Comparison of ENCODE assay signal across 20 mouse cellular contexts in the genomic region with DNA sequence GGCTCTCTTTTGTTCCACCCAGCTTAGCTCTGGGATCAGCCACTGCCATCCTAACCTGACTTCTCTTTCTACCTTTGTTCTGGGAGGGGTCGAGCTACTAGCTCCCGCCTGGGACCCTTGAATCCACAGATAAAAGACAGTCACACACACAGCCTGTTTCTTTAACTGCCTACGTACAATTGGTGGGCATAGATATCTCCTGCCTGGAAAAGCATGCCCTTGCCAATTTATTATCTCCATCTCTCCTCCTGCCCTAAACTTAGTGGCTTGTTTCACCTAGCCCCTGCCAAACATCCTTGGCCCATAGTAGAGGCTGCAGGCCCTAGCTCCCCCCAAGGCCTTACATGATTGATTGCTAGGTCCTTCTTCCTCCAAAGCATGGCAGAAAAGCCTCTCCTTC. TPM values are rescaled to one million over a fixed set of nuclear protein-coding genes. Genes with fewer than 3 reads are reported as not detected.
"Had no signal": no experiment of that assay in that cellular context is flagged by ENCODE, and none has a peak within 500 bp of the region (broad histone marks: within the 10 kb centered on the region; RNA-seq: fewer than 3 reads in every experiment).

No protein-coding gene starts in this region.

- H3K9me3 ChIP-seq: intestine, embryonic 15.5 days; kidney, embryonic 15.5 days; limb, embryonic 12.5 days; limb, embryonic 15.5 days; midbrain, embryonic 10.5 days; midbrain, embryonic 15.5 days; neural tube, embryonic 13.5 days had no signal

- H3K27ac ChIP-seq: intestine, embryonic 15.5 days; kidney, embryonic 15.5 days; limb, embryonic 12.5 days; limb, embryonic 15.5 days; midbrain, embryonic 10.5 days; midbrain, embryonic 15.5 days; neural tube, embryonic 13.5 days had no signal

- H3K4me2 ChIP-seq: intestine, embryonic 15.5 days; kidney, embryonic 15.5 days; limb, embryonic 12.5 days; limb, embryonic 15.5 days; midbrain, embryonic 15.5 days; neural tube, embryonic 13.5 days had no signal

- H3K4me1 ChIP-seq: intestine, embryonic 15.5 days; kidney, embryonic 15.5 days; limb, embryonic 12.5 days; limb, embryonic 15.5 days; midbrain, embryonic 10.5 days; midbrain, embryonic 15.5 days; neural tube, embryonic 13.5 days had no signal

- H3K4me3 ChIP-seq: intestine, embryonic 15.5 days; kidney, embryonic 15.5 days; limb, embryonic 12.5 days; limb, embryonic 15.5 days; midbrain, embryonic 10.5 days; midbrain, embryonic 15.5 days; myocyte; neural tube, embryonic 13.5 days had no signal

- DNase-seq: kidney, adult 11 months; kidney, adult 8-10 months; kidney, postnatal 10 days; kidney, postnatal 36 days; left cerebral cortex, postnatal 4 days; lung, adult 2 months; lung, postnatal 14 days; lung, postnatal 4 days; thymus, adult 18-20 months; thymus, postnatal 14 days; thymus, postnatal 4 days had no signal

- H3K36me3 ChIP-seq: intestine, embryonic 15.5 days; kidney, embryonic 15.5 days; limb, embryonic 12.5 days; limb, embryonic 15.5 days; midbrain, embryonic 10.5 days; midbrain, embryonic 15.5 days; neural tube, embryonic 13.5 days had no signal

- H3K9ac ChIP-seq: intestine, embryonic 15.5 days; kidney, embryonic 15.5 days; limb, embryonic 12.5 days; limb, embryonic 15.5 days; midbrain, embryonic 15.5 days; neural tube, embryonic 13.5 days had no signal

- ATAC-seq: intestine, embryonic 15.5 days; midbrain, embryonic 15.5 days had no signal

- H3K27me3 ChIP-seq: intestine, embryonic 15.5 days; kidney, embryonic 15.5 days; limb, embryonic 12.5 days; limb, embryonic 15.5 days; midbrain, embryonic 15.5 days; neural tube, embryonic 13.5 days had no signal

RNA-seq across cellular contexts. Expression of a gene that starts 52.6 kb away (rescaled TPM):
- total RNA-seq: monocyte, adult 5-6 weeks had no signal
